Mouse (Mus musculus): Measurements from ENCODE around the gene Gm14409.
"Not testable (repeated sequence)": the region's sequence is repeated elsewhere in the genome, so short reads cannot be mapped to it uniquely, and the experiment has no call there.

Gene Gm14409

GRCm38 (mm10) chr2:177266936-177267335 lies at the start of gene Gm14409:
Gene Gm14409, minus strand, starts transcription at chr2:177267036.
- not testable (repeated sequence) for DNase-seq (ENCODE audit: low spot score)

GRCm38 (mm10) chr2:177309627-177310026 lies 42.8 kb upstream of the Gm14409 start:
- not testable (repeated sequence) for DNase-seq (ENCODE audit: low spot score)

- not testable (repeated sequence) for DNase-seq (ENCODE audit: low spot score)
Measured at GRCm38 (mm10) chr2:177304980-177305379, 38.1 kb upstream of the Gm14409 start.

GRCm38 (mm10) chr2:177283701-177284100 lies 16.9 kb upstream of the Gm14409 start:
- not testable (repeated sequence) for DNase-seq (ENCODE audit: low spot score)

- not testable (repeated sequence) for DNase-seq (ENCODE audit: low spot score)
Measured at GRCm38 (mm10) chr2:177277754-177278153, 10.9 kb upstream of the Gm14409 start.

- not testable (repeated sequence) for DNase-seq (ENCODE audit: low spot score)
Measured at GRCm38 (mm10) chr2:177272237-177272636, 5.4 kb upstream of the Gm14409 start.

- DNase-seq (ENCODE audit: low spot score): not testable (repeated sequence)
Measured at GRCm38 (mm10) chr2:177247449-177247848, 19.4 kb downstream of the Gm14409 start.

GRCm38 (mm10) chr2:177230461-177230860 lies 36.4 kb downstream of the Gm14409 start:
- not testable (repeated sequence) for DNase-seq (ENCODE audit: low spot score)
